Mouse (Mus musculus): ENCODE results near the gene Mink1.
A peak's percentile ranks its signal among the peaks of the same experiment; 100 is the strongest.

DNA sequence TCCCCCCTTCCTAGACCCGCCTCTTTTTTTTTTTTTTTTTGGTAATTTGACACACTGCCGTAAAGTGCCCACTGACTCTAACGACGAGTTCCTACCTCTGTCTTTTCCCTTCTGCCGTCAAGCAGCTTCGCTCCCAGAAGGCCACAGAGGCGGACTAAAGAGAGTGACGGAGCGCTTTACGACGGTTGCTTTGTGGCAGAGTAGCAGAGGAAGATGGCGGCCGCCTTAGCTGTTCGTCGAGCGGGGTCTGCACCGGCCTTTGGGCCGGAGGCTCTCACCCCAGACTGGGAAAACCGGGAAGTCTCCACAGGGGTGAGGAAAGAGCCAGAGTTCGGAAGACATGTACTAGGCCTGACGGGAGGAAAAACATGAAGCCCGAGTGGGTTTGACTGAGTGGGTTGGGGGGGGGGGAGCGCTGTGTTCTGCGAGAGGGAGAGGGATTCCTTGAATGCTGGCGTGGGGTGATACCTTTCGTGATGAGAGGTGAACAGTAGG is 37.5 kb upstream of the Mink1 start, which contains the start of gene Psmb6:
- TF ChIP-seq CTCF (IDR thresholded peaks at IDR 0.05; ENCODE audit: insufficient read depth, low read length), result no peak
- peak; percentile 85 for TF ChIP-seq POLR2A (IDR thresholded peaks at IDR 0.05; ENCODE audit: borderline replicate concordance, extremely low read depth, low read depth, low read length)

Measured in lung, adult 2 months (tissue).